Mouse (Mus musculus) hematopoietic stem cell, adult 5-6 weeks (primary cell): Measurements from ENCODE around the gene Pttg1. TPM values are rescaled to one million over a fixed set of nuclear protein-coding genes. Genes with fewer than 3 reads are reported as not detected.

Experiments used
- ATAC-seq, 2 experiments: fragments of 125-278 bp in 1 of 2; replicated peaks in 1 of 2; 2 replicates each; pipeline ENCODE4 v1.8.0; 2016 to 2017; ENCODE audit warnings: inconsistent platforms in 2 of 2, mild to moderate bottlenecking in 2 of 2, moderate number of reproducible peaks in 2 of 2, low read depth in 1 of 2, moderate TSS enrichment in 1 of 2; ENCODE audit not compliant: low FRiP score in 2 of 2, poor library complexity in 2 of 2, severe bottlenecking in 2 of 2, insufficient read depth in 1 of 2, low TSS enrichment in 1 of 2
- total RNA-seq: library from RNA; stranded (forward); fragments of 172-1452, 232-1000 nt; gene quantifications from 2 replicates; pipeline ENCODE4 v1.2.3, GENCODE M21; 2017

Gene Pttg1
- total RNA-seq, 1 experiment from 2014 or later = 68.8 TPM

DNA sequence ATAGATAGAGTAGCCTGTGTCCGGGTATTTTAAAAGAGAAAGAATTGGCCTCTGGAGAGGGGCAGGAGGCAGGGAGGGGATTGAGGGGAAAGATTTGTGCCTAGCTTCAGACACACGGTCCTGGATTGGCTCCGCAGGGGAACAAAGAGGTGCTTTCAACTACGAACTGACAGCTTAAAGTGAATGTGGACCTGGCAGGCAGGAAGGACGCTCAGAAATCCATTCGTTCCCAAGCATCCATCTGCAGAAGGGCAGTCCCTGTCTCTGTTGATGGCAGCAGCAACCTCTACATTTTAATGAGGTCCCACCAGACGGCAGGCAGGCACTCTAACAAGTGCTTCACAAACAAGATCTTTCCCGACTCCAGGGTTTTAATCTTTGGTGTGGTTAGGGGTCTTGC is 40.3 kb downstream of the Pttg1 start:
- peak in 1 of 2 experiments; percentile 11; a peak in 1 of 4 replicates for ATAC-seq

DNA sequence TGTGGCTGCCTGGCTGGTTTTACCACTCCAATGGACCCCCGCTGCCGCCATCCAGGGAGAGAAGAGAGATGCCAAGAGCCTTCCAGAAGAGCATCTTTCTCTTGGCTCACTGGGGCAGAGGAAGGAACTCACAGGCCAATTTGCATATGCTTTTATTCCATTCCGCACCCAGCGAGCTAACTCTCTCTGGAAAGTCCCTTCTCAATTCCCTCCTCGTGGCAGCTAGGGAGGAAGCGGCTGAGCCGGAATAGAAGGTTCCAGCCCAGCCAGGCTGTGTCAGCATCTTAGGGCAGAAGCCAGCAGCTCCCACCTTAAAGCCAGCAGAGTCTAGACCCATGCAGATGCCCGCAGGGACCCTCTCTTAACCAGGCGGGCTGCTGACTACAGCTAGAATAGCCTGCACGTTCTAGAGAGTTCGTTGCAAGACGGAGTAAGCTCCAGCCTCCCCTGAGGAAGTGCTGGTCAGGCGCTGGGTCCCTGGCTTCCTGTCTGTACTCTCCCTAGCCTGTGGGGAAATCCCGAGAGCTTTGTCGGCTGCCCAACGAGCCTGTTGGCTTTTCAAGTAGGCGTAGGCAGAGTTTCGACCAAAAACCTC is 40.9 kb downstream of the Pttg1 start:
- ATAC-seq = peak; percentile 92 to 95

DNA sequence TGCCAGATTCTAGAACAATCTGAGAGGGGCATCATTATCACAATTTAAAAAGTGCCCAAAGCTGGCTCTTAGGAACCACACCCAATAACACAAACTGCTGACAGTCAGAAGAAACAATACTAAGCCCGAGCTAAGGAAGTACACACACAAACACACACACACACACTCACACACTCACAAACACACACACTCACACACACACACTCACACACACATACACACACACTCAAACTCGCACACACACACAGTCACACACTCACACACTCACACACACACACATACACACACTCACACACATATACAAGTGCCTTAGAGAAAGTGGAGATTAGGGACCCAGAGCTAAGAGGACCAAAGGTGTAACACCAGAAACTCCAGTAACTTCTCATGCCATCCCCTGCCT is 42.5 kb downstream of the Pttg1 start:
- no peak for ATAC-seq

DNA sequence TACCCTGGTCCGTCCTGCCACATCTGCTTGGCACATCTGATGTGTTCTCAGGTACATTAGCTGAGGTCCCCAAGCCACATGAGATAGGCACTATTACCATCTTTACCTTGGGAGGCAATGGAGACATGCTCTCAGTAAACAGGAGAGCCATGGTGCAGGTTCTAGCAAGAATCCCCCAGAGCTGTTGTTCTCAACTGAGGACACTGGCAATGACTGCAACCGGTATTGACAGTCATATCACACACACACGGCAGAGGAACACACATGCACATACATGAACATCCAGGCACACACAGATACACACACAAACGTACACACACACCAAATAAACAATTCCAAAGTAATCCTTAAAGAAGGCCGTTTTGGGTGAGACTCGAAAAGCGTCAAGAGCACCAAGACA is 45.1 kb downstream of the Pttg1 start:
- ATAC-seq = no peak

DNA sequence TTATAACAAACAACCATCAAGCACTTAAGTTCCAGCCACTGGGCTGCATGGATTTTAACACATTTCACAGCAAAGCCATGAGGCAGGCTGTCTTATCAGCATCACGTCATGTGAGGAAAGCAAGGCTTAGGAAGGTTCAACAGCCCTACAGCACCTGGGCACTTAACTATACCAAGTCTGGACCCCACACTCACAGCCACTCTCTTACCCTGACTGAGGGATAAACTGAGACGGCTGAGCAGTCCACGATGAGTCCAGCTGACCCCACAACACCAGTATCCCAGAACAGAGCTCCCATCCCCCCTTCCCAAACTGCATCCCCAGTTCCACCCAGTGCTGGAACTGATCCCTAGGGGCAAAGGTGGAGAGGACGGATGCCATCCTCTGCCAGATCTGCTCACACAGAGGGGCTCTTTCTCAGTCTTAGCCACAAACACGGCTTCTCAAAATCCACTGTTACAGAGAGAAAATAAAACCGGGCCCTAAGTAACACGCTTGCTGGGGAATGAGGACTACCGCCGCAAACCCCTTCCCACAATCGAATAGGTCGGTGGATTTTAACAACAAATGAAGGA is 46.1 kb downstream of the Pttg1 start:
- ATAC-seq = no peak

DNA sequence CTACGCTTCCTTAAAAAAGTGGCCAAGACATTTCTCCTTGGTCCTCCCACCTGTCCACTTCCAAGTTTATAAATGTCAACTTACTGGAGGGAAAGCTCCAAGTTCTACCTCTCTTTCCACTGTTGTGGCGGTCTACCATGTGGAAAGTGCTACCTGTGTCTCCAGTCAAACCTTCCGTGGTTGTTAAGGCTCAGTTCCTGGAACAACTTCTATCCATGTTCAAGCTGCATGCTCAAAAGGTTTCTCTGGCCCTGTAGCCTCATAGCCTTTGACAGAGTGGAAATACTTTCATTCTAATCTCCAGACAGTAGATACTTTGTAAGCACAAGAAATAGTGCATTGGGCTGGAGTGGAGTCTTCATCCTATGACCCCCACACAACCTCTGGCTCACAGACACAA is 46.6 kb downstream of the Pttg1 start:
- ATAC-seq = no peak

DNA sequence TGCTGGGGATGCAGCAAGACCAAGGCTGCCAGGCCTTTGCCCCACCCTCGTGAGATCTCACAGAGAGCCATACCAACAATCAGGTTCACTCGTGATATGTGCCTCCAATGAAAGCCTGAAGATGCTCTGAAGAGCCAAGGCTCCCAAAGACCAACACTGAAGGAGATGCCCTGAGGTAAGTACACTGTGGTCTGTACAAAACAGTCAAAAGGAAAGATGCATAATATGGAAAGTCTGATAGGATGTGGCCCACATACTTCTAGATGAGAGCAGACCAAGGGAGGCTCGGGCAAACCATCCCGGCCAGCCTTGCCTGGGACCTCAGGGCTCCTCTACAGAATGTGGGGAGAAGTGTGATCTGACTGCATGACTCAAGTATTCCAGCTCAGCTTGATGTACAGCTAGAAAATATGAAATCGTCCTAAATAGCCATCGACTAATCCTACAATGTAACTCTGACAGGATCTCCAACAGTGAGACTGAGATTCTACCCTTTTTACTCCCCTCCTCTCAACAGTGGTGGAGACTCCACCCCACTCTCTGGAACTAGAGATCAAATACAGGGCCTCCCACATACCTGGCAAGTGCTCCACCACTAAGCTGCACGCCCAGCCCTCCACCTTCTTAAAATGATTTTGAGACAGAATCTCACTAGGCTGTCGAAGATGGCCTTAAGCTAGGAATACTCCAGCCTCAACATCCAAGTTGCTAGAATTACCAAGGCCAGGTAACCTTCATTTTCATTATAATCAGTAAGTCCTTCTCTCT is 48.8 kb downstream of the Pttg1 start:
- no peak; a peak in 1 of 4 replicates for ATAC-seq

DNA sequence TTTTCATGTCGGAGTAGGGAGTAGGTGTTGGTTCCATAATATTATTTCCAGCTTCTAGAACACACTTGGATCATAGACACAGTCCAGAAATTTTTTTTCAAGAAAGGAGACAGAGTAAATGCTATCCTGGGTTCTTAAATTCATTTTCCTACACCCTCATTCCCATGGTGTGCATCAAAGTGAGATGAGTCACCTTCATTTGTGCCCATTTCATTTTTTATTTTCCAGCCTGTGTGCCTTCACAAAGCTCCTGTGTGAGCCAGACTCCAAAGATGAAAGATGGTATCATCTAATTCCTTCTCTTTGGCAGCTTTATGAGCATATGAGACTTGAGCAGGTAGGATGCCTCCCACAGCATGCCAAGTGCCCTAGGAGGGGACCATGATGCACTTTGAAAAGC is 49.5 kb downstream of the Pttg1 start:
- no peak for ATAC-seq

DNA sequence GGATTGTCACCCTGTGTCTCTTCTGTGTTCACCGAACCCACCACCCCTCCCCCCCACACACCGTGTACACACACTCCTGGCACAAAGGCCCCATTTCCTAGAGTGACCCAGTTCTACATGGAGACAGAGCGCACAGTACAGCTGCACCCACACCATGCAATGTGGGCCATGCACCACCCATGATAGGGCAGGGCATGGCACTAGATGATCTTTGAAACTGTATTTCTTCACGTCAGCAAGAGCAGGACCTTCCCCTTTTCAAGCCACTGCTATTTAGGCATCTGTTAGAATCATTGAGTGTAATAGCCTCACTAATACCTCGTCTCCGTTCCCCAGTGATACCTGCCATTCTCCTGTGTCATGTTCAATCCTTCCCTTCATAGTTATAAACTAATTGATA is 51.1 kb downstream of the Pttg1 start:
- no peak for ATAC-seq

DNA sequence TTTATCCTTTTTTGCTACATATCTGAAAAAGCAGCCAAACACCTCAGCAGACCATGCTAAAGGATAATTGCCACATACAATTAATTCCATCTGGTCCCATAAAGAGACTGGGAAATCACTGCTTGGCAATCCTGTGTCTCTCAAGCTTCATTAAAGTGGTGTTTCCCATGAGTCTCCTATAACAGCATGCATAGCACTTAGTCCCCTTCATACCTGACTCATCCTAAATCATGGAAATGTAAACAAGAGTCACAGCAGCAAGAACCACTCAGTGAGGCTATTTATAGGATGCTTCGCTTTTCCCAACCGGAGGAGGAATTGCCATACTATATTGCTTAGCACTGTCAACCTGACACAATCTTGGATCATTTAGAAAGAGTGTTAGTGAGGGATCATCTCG is 52.7 kb downstream of the Pttg1 start:
- no peak for ATAC-seq

DNA sequence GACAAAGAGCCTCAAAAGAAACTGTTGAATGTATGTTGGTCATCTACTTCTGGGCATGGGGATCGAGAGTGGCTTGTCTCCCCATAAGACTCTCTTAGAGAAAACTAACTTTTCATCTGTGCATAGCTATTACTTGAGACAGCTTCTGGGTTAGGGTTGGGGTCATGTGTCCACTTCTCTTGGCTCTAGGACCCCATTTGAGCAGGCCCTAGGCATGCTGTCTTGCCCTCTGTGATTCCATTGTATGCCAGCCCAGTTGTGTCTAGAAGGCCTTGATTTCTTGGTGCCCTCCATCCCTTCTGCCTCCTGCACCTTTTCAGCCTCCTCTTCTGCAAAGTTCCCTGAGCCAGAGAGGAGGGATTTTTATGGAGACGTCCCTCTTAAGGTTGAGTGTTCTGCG is 54.2 kb downstream of the Pttg1 start:
- ATAC-seq = no peak

Other genes with a start within 250 kb of the Pttg1 start
- gene Slu7, start 7.5 kb upstream of the Pttg1 start, total RNA-seq = 93.5 and 112 TPM in 2 replicates
- gene C1qtnf2, start 48.0 kb upstream of the Pttg1 start, total RNA-seq = not detected in 2 replicates
- gene Ccnjl, start 102.5 kb upstream of the Pttg1 start, total RNA-seq = 2.5 and 3.1 TPM in 2 replicates
- gene 4933415A04Rik, start 160.8 kb upstream of the Pttg1 start, total RNA-seq = 0.40 and 1.3 TPM in 2 replicates
- not detected in 2 replicates for gene Fabp6, start 175.3 kb upstream of the Pttg1 start, total RNA-seq